Mouse (Mus musculus): ENCODE measurements around the gene Alk.

The Alk gene

DNA sequence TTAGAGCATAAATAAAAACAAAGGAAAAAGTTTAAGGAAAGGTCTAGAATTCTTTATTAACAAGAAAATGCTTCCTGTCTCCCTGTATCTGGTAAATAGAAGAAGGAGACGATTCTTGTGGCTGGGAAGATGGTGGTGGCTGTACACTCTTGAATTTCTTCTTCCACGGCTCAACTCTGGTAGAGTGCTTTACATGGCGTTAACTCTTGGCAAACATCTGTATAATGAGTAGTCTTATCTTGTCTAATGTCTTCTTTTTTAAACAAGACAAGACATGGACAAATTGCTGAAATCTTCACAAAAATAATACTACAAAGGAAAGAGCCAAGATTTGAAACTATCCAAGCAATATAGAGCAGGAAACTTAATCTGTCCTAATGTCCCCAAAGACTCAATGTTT is 202.6 kb downstream of the Alk start:
- DNase-seq (ENCODE audit: low read depth, low spot score) = no peak

DNA sequence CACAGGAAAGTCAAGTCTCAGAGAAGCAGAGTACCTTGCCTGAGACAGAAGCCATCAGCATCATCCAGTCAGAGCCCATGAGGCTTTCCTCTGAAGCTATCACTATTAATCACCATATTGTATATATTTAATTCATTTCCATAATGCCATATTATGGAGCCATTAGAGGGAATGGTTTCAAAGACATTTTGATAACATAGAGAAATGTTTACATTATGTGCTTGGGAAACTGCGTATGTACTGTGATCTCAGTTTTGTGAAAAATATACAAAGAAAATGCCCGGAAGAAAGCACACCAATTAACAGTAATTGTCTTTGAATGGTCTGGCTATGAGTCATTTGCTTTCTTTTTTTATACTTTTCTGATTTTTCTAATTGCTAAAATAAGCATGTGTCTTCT is 203.1 kb downstream of the Alk start:
- no peak for DNase-seq (ENCODE audit: low read depth, low spot score)

DNA sequence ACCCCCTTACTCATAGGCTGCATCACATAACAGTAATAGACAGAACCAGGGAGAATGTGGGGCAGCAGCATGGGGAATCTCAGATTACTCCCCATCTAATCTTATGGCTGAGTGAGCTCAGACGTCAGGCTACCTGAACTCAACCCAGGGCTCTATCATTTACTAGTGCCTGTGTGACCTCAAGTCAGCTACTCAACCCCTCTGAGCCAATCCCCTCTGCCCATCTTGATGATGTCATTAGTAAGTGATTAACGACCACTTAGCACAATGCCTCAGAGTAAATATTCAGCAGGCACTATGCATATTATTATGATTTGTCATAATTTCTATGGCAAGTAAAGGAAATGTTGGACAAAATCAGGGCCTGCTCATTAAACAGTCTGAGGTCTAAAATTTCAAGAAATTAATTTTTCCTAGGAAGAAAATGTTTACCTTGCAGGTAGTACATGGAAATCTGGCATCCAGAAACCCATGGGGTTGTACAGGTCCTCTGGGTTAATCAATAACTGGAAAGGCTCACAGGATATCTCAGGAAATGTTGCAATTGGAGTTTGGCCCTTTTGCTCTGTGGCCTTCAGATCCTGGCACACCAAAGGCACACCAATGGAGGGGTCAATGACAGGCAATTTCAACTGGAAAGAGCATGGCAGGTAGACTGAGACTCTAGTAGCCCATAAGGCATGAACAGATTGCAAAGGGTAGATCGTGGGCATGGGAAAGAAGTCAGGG is 204.9 kb downstream of the Alk start:
- no peak for DNase-seq (ENCODE audit: low read depth, low spot score)

DNA sequence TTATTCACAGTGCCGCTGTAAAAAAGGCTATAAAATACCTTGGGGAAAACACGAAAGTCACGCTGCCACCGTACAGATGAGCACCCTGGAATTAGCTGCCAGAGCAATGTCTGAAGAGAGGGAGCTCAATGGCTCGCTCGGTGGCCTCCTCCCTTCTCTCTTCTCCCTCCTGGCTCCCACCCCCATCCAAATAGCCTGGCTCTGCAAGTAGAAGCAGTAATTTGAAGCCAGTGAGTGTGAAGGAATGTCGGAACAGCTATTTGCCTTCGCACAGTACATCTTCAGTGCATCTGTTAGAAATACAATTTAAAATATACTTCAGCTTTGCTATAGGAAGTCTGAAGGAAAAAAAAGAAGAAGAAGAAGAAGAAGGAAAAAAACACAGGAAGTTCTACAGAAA is 208.5 kb downstream of the Alk start:
- DNase-seq (ENCODE audit: low read depth, low spot score) = no peak

DNA sequence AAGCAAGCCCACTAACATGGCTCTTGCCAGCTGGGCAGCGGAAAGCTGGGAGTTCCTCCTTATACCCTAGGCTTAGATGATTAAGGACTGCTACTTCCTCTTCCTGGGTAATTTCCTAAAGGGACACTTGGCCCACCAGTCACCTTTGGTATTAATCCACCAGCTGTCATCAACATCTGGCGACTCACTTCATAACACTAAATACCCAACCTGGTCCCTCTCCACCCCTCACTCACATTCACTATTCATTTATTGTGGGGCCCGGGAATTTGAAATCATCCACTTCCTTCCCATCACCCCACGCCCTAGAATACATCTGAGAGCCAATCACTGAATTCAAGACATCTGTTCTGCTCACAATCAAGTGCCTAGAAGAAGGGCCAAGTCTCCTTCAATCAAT is 235.4 kb downstream of the Alk start:
- no peak for DNase-seq (ENCODE audit: low read depth, low spot score)

DNA sequence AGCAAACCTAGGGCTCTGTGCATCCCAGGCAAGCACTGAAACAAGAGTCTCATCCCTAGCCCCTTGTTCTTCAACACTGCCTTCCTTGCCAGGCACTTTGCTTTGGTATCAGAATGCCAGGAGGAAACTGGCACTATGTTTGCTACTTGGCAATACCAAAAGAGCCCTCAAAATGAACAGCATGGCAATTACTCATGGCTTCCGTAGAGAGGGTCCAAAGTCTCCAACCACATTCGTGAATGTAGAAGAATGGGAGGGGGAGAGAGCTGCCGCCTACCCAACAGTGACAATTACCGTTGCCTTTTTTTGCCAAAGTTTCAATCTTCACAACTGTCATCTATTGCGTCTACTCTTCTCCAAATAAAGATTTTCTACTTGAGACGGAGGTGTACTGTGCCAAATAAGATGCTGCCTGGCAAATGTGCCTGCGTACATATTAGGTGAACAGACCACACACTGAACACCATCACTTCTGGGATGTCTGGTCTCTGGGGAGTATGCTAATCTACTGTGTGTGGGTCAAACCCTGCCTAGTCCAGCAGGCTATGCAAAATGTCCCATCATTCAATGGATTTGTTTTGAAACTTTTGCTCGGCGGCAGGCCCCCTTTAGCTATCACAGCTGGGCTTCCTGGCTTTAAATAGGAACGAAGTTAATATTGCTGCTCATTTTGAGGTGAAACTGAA is 241.5 kb downstream of the Alk start:
- DNase-seq (ENCODE audit: low read depth, low spot score) = no peak

DNA sequence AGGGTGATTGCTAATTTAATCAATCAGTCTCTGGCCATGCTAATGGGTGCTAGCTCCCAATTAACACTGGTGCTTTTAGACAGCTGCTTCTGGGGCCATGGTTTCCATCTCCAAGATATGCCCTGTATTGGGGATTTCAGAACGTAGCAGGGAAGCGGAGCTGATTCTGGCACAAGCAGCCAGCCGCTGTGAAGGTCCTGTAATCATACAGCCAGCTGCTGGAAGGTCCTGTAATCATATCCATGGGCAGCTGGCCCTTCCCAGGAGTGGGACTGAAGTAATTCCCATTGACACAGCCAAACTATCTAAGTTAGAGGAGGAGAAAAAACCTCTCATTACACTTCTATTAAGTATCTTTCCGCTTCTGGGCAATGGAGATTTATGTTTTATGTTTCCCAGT is 242.5 kb downstream of the Alk start:
- no peak for DNase-seq (ENCODE audit: low read depth, low spot score)

DNA sequence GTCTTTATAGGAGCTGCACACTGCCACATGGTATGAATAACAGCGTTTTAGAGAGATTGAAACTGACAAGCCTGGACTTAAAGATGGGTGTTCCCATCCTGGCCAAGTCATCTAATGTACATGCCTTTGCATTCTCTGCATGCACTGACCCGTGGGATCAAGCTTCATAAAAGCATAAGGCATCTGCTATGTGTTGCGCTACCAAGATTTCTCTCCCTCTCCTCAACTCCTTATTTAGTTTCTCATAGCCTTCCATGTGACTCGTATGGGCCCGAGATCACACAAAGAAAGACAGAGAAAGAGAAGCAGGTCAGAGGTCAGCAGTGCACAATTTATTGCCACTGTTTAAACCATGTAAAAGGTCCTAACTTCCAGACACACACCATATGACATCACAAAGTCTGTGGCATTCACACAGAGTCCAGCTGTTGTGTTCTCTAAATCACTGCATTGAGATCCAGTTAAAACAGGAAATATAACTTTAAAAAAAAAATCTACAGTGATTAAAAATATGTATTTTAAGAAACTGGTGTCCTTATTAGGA is 247.6 kb downstream of the Alk start:
- no peak for DNase-seq (ENCODE audit: low read depth, low spot score)

DNA sequence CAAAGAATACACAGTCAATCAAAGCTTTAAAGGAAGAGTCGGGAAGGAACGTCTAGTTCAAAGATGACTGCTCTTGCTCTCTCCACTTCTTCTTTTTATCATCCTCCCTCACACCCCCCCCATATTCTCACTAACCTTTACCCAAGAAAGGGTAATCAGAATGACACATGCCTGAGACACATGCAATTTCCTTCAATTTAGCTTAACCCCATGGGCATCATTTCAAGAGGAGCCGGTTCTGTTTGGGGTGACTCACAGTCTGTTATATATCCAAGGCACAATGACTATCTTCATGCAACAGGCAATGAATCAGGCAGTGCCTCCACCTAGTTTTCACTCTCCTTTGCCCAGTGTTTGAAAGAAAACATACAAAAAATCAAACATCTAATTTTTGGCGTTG is 265.0 kb downstream of the Alk start:
- DNase-seq (ENCODE audit: low read depth, low spot score) = no peak

DNA sequence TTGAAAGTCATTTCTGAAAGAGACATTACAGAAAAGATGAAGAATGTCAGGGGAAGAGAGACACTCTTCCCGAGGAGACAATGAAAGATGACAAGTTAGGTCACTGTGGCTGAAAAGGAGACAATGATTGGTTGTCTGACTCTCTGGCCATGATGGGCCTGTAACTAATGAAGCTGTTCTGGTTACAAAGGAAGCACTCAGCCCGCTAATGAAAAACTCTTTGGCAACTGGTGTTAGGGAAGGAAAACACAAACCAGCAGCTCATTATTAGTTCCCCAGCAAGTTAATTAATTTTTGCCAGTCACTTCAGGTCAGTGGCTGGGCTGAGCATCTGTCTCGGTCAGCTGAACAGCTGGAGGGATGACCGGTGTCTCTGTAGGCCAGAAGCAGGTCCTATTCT is 271.5 kb downstream of the Alk start:
- DNase-seq (ENCODE audit: low read depth, low spot score) = no peak

DNA sequence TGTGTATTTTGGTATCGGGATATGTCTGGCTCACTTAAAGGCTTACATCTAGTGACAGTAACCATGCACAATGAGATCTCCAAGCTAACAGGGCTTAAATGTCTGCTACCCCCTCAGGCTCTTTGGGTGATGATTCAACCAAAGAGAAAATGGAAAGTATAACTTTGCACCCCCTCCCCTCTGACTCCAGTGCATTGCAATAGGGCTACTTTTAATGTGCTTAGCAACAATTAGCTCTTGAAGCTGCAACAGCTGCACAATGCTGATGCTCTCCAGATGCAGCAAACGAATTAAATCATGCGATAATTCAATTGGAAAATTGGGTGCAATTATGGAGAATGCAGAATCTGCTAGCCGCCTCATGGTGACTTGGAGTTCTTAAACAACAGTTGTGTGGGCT is 278.5 kb downstream of the Alk start:
- DNase-seq (ENCODE audit: low read depth, low spot score) = no peak

DNA sequence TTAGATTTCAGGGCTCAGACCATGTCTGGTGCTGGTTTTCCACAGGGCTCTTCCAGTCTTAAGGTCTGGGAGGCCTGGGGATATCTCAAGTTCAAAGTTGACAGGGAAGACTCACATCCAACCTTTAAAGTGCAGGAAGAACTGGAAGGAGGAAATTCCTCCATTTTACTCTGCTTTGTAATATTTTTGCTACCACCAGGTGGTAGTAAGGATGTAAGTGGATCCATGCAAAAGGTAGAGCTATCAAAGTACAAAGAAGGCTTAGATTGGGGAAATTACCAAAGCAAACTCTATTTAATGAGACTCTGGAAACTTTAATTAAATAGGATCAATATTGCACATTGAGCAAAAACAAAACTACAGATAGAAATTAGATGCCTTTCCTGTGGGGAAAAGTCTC is 284.9 kb downstream of the Alk start:
- DNase-seq (ENCODE audit: low read depth, low spot score) = no peak

DNA sequence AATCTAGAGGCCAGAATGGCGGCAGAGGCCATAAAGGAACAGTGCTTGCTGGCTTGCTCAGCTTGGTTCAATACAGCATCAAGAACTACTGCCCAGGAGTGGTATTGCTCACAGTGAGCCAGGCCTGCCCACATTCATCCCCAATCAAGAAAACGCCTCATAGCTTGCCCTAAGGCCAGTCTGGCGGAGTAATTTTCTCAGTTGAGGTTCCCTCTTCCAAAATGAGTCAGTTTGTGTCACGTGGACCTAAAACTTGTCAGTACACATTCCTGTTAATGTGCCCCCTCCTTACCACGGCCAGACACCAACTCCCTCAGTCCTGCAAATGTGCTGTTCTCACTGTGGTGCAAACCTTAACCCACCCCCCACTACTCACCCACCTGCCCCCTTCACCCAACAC is 304.8 kb downstream of the Alk start:
- no peak for DNase-seq (ENCODE audit: low read depth, low spot score)

DNA sequence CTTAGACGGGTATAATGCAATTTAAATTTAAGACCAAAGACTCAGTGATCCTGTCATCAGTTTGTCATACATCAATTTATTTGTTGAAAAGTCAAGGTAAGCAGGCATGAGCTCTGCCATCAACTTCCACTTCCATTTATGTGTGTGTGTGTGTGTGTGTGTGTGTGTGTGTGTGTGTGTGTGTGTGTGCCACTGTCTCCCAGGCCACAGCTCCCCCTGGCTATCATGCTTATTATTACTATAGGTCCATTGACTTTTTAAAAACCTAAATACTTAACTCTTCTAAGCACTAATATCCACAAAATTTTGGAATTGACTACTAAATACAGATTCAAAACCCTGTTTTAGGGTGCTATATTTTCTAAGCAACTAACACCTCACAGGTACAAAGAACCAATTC is 308.1 kb downstream of the Alk start:
- no peak for DNase-seq (ENCODE audit: low read depth, low spot score)

DNA sequence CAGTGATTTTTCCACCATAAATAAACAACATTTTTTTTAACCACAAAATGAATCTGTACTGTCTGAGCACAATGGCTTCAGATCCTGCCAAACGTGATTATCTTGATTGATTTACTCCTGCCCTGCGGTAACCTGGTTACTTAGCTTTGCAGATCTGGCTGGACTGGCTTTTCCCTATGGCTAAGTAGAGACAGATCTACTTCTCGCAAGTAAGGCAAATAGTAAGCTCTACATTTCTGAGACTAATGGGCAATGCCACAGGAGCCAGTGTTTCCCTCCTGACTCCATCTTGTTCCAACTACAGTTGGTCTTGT is 311.2 kb downstream of the Alk start:
- no peak for DNase-seq (ENCODE audit: low read depth, low spot score)

DNA sequence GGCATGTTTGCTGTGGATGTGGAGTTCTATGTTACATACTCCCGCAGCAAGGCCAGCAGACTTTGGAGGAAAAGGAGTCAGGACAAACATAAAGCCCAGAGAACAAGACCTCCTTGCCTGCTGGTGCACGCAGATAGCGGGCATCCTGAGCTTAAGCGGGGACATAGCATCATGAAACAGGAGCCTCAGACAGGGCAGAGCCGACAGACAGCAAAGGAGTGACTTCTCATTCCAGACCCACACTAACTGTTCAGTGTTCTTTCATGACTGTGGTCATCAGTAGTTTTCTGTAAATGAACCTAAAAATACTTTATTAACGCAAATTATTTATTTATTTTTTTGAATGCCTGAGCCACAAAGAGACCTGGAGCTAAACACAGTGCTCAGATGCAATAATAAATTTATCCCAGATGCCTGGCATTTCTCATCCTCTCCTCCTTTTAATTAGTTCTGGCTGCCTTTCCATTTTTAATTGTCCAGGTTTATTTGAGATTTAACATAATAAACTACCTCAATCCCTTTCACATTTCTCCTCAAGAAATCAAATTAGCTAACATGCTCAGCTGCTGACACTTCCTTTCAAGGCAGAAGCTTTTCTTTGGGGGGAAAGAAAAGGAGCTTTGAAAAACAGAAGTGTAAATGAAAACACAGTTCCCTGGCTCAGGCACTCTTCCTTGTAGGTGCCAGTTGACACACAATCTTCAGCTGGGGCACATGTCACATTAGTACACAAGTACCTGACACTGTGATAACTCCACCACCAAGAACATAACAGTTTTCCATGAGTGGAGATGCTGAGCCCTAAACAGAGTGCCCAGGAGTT is 311.8 kb downstream of the Alk start:
- no peak for DNase-seq (ENCODE audit: low read depth, low spot score)

DNA sequence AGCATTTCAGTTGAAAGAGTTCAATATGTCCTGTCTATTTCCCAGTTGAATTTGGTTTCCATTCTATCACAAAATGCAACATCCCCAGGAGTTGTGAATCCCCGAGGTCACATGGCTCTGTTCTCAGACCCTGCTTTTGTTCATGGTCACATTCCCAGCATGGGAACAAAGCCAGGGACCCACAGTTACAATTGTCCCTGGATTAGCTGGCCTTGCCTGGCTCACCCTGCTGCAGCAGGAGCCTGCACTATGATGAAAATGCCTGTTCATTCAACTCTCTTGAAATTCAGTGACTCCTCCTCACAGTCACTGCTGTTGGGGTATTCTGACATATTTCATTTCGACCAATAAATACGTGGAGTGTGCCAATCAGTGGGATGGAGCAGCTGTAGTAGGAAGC is 318.5 kb downstream of the Alk start:
- no peak for DNase-seq (ENCODE audit: low read depth, low spot score)

DNA sequence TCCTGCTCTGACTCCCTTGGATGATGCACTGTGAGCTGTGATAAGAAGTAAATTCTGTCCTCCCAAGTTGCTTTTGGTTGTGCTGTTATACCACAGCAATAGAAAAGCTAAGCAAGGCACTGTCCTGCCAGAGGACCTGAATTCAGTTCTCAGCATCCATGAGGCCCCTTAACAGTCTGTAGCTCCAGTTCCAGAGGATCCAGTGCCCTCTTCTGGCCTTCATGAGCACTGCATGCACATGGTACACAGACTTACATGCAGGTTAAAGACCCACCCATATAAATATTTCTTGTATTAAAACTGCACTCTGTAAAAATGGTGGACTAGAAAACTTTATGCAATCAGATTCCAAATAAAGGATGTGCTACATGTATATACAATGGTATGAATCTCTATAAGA is 326.1 kb downstream of the Alk start:
- no peak for DNase-seq (ENCODE audit: low read depth, low spot score)

DNA sequence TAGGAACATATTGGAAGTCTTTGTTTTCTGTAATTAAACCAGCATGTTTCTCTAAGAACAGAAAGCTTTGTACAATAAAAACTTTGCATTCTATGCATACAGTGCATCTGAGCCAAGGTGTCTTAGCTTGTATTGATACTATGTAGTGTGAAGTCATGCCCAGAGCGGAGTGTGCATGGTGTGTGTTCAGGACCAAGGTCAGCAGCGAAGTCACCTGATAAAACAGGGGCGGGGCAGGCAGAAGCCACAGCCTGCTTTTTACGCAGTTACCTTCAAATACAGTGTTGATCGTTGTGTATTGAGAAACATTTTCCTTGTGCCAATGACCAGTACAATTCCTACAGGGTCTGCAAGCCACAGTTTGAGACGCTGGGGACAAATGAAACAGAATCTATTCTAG is 327.6 kb downstream of the Alk start:
- DNase-seq (ENCODE audit: low read depth, low spot score) = no peak

DNA sequence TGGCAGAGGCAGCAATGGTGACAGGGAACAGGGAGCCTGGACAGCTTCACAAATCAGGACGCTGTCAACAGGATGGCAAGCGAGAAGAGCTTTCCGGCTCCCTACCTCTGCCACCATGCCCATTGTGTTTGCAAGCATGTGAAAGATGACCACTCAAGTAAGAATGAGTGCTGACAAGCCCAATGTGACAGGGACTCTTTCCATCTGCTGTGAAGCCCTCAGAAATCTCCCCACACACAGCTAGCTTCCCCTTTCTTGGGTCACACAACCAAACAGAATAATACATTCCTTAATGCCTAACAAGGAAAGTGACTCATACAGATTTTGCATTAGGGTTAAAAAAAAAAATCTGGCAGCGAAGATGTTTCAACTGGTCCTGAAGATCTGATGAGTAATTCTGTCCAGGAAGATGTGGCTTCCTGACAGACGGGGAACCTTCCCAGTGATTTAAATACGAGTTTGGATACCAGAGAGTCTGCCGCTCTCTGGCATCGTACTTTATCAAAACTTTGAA is 329.0 kb downstream of the Alk start:
- DNase-seq (ENCODE audit: low read depth, low spot score) = no peak

DNA sequence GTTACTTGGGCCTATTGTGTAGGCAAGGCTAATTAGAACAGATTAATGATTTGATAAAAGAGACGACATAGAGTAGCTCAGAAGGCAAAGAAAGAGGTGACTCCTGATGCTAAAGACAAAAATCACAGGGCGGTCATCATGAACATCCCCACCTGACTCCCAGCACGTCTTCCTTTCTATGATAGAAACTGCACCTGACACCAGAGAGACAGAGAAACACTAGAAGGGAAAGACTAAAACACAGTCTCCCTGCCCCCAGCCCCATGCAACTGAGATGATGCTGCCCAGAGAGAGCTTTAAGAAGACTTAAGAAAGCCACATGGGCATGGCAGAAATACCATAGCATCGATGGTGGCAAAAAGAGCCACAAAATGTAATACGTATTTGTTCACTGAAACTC is 330.2 kb downstream of the Alk start:
- DNase-seq (ENCODE audit: low read depth, low spot score) = no peak

DNA sequence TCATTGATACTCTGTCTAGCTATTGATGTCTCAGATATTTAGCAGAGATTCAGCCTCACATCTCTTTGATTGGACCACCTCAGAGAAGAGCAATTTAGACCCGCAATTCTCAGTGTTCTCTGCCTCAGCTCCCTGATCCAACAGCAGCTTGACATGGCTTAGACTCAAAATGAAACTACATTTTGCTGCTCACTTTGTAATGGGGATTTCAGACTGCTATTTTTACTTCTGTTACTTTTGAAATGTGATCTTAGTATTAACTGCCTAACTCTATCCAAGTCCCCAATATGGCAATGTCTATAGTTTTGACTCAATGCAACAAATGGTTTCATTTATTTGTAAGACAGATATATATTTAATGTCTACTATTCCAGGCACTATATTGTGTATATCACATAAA is 332.8 kb downstream of the Alk start:
- DNase-seq (ENCODE audit: low read depth, low spot score) = no peak

DNA sequence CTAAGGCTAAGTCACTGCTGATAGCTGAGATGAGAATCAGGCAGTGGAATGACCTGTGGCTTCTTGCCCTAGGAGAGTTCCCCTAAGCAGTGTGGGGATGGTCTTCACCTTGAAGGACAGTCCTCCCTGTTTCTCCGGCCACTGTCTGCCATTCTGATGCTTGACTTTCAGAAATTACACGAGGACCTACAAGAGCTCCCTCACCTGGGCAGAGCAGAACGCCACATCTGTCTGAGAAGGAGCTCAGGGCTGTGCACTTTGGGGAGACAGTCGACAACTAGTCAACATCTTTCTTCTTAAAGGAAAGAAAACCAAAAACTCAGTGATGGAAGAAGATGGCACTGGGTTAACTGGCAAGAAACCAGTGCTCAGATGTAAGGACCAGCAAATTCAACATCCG is 335.9 kb downstream of the Alk start:
- no peak for DNase-seq (ENCODE audit: low read depth, low spot score)

All from retina, adult 2 months (tissue).